Mouse (Mus musculus): ENCODE measurements around the gene Midn. TPM values are rescaled to one million over a fixed set of nuclear protein-coding genes. Genes with fewer than 3 reads are reported as not detected.
A peak's percentile ranks its signal among the peaks of the same experiment; 100 is the strongest.

The Midn gene
- total RNA-seq, 2 experiments from 2014 or later: 106 to 127 TPM

- DNase-seq: no peak
Measured at GRCm38 (mm10) chr10:80144159-80144558, 3.9 kb upstream of the Midn start.

- peak; percentile 85 for DNase-seq
Measured at GRCm38 (mm10) chr10:80144864-80145838, 2.9 kb upstream of the Midn start.

- peak; percentile 67 for DNase-seq
Measured at GRCm38 (mm10) chr10:80145896-80146295, 2.2 kb upstream of the Midn start.

GRCm38 (mm10) chr10:80146568-80147011 is 1.5 kb upstream of the Midn start:
- DNase-seq: peak; percentile 47

GRCm38 (mm10) chr10:80147146-80147718 is 840 bp upstream of the Midn start:
- DNase-seq: peak; percentile 48

- peak; percentile 97 for DNase-seq
Measured at GRCm38 (mm10) chr10:80148610-80149290, 678 bp downstream of the Midn start.

GRCm38 (mm10) chr10:80149291-80150225 is 1.5 kb downstream of the Midn start:
- peak; percentile 98 for DNase-seq

GRCm38 (mm10) chr10:80150226-80151210 is 2.4 kb downstream of the Midn start:
- DNase-seq: peak; percentile 75

GRCm38 (mm10) chr10:80151211-80152034 is 3.4 kb downstream of the Midn start:
- DNase-seq: peak; percentile 82

GRCm38 (mm10) chr10:80152071-80152872 is 4.2 kb downstream of the Midn start:
- peak; percentile 74 for DNase-seq

GRCm38 (mm10) chr10:80152873-80153260 is 4.8 kb downstream of the Midn start:
- peak; percentile 89 for DNase-seq

GRCm38 (mm10) chr10:80153713-80154112 is 5.6 kb downstream of the Midn start:
- no peak for DNase-seq

- DNase-seq: no peak
Measured at GRCm38 (mm10) chr10:80154384-80154783, 6.3 kb downstream of the Midn start.

- DNase-seq: no peak
Measured at GRCm38 (mm10) chr10:80155277-80155676, 7.2 kb downstream of the Midn start.

GRCm38 (mm10) chr10:80156002-80156751 is 8.1 kb downstream of the Midn start:
- no peak for DNase-seq

- peak; percentile 48 for DNase-seq
Measured at GRCm38 (mm10) chr10:80156752-80157053, 8.6 kb downstream of the Midn start.

- DNase-seq: no peak
Measured at GRCm38 (mm10) chr10:80157141-80157929, 9.3 kb downstream of the Midn start.

Measured in adrenal gland, postnatal 10 days (tissue).